Mouse (Mus musculus) limb, embryonic 12.5 days (tissue): ENCODE measurements around the gene Ensa. TPM values are rescaled to one million over a fixed set of nuclear protein-coding genes. Genes with fewer than 3 reads are reported as not detected.
A peak's percentile ranks its signal among the peaks of the same experiment; 100 is the strongest.

Source experiments
- ATAC-seq: fragments of 200-750 bp; cut with Nextera tagmentation; 2 replicates; pipeline ENCODE4 v1.8.0; 2017; ENCODE audit warnings: low read depth, moderate TSS enrichment; ENCODE audit not compliant: insufficient number of reproducible peaks, insufficient read depth, low FRiP score, low TSS enrichment
- H3K27ac ChIP-seq: fragments of 300-500 bp; sonication (generic); 2 replicates; pipeline ENCODE4 v1.5.1; 2016; ENCODE audit warnings: mild to moderate bottlenecking, moderate library complexity
- H3K27me3 ChIP-seq: fragments of 300-500 bp; sonication (generic); 2 replicates; pipeline ENCODE4 v1.6.1; 2016; ENCODE audit warnings: mild to moderate bottlenecking, moderate library complexity
- H3K36me3 ChIP-seq: fragments of 300-500 bp; sonication (generic); 2 replicates; pipeline ENCODE4 v1.6.1; 2016; ENCODE audit warnings: mild to moderate bottlenecking, moderate library complexity
- H3K4me1 ChIP-seq: fragments of 300-500 bp; sonication (generic); replicated peaks from 2 replicates; pipeline ENCODE4 v1.6.1; 2016
- H3K4me2 ChIP-seq: fragments of 300-500 bp; sonication (generic); 2 replicates; pipeline ENCODE4 v1.6.1; 2016; ENCODE audit warnings: mild to moderate bottlenecking, moderate library complexity
- H3K4me3 ChIP-seq: fragments of 300-500 bp; sonication (generic); replicated peaks from 2 replicates; pipeline ENCODE4 v1.5.1; 2016; ENCODE audit warnings: mild to moderate bottlenecking
- H3K9ac ChIP-seq: fragments of 300-500 bp; sonication (generic); replicated peaks from 2 replicates; pipeline ENCODE4 v1.6.1; 2016; ENCODE audit warnings: mild to moderate bottlenecking, moderate library complexity
- H3K9me3 ChIP-seq: fragments of 300-500 bp; sonication (generic); 2 replicates; pipeline ENCODE4 v1.6.1; 2016; ENCODE audit warnings: mild to moderate bottlenecking, moderate library complexity
- WGBS: fragments of 180-500 bp; shearing (Covaris S2); methylation state at CpG from one replicate; pipeline ENCODE4 v1.1.7; 2016; 5-methylcytosine and 5-hydroxymethylcytosine counted together
- polyA plus RNA-seq: library from polyadenylated mRNA; unstranded; fragments of >200 nt; fragmentation: Nextera tagmentation; extraction: Ambion mirVana; gene quantifications from 2 replicates; pipeline ENCODE4 v1.2.1, GENCODE M21; 2016

Ensa gene
- polyA plus RNA-seq, 1 experiment from 2014 or later = 90.0 TPM

- peak overlapping the region; percentile 98 for H3K27ac ChIP-seq
- no peak for ATAC-seq
- H3K36me3 ChIP-seq = peaks cover 39% of the 10 kb centered on the region
- H3K9ac ChIP-seq = peak overlapping the region; percentile 58
- peak overlapping the region; percentile 55 for H3K4me2 ChIP-seq
- no peaks in the 10 kb centered on the region for H3K27me3 ChIP-seq
- 29% methylated on average over 10 of the region's 10 CpGs for WGBS
- peaks cover 5% of the 10 kb centered on the region; the same call in 1 of the 2 replicates for H3K9me3 ChIP-seq
- H3K4me3 ChIP-seq = peak overlapping the region; percentile 28; the same call in 1 of the 2 replicates
- peaks cover 56% of the 10 kb centered on the region for H3K4me1 ChIP-seq
These were observed 48.3 kb downstream of the Ensa start for GRCm38 (mm10) chr3:95672861-95673706.

DNA sequence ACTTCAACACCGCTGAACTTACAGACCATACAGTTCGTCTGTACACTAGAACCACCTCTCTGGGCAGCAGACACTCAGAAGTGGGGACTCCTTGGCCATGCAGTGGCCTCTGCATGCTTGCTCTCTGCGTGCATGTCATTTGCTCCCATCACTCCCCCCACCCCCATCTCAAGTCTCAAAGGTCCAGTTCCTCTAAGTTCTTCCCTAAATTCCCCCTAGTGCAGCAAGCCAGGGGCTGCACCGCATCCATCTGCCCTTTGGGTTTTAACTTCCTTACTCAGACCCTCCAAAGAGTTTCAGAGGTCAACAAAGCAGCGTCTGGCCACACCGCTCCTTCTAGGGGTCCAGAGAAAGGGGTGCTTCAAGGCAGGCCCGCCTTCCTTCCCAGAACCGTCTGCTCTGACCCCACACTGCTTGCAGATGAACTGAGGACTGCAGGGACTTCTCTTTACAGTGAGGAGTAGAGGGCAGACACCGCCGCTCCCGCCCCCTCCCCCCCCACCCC, 49.0 kb downstream of the Ensa start:
- Histone ChIP-seq H3K27ac (peak overlapping the region; percentile 98), H3K4me1 (peaks cover 53% of the 10 kb centered on the region), H3K36me3 (peaks cover 32% of the 10 kb centered on the region), H3K9ac (peak overlapping the region; percentile 58), H3K4me2 (peak overlapping the region; percentile 55), H3K9me3 (peaks cover 5% of the 10 kb centered on the region; the same call in 1 of the 2 replicates), H3K27me3 (no peaks in the 10 kb centered on the region), H3K4me3 (peak overlapping the region; percentile 28)
- ATAC-seq = peak; percentile 66
- 9% methylated on average over 11 of the region's 11 CpGs for WGBS

- Histone ChIP-seq H3K9me3 (peaks cover 3% of the 10 kb centered on the region; the same call in 1 of the 2 replicates), H3K27ac (peak overlapping the region; percentile 98), H3K9ac (peak overlapping the region; percentile 58; the same call in 1 of the 2 replicates), H3K4me1 (peaks cover 52% of the 10 kb centered on the region), H3K4me3 (peak overlapping the region; percentile 28; the same call in 1 of the 2 replicates), H3K36me3 (peaks cover 27% of the 10 kb centered on the region), H3K27me3 (no peaks in the 10 kb centered on the region), H3K4me2 (peak overlapping the region; percentile 55)
- WGBS = 4% methylated on average over 2 of the region's 2 CpGs
- ATAC-seq = peak; percentile 66
These were observed 49.4 kb downstream of the Ensa start for GRCm38 (mm10) chr3:95674236-95674635.

DNA sequence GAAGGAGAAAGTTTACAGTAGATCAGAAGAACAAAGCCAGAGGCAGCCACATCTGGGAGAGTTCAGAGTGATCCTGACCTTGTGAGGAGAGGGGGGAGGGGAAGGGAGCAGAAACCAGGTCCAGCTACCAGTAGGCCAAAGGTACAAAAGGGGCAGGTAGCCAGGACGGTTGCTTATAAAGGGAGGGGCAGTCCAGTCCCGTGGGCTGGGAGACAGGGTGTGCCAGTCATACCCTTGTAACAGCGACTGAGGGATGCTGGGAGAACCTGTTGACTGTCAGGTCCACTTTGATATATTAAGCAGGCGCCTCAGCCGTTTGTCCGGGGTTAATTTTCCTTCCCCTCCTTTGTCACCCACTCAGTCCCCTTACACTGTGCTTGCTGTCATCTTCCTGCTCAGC, 50.0 kb downstream of the Ensa start:
- Histone ChIP-seq H3K4me2 (peak overlapping the region; percentile 55), H3K4me1 (peaks cover 52% of the 10 kb centered on the region), H3K4me3 (no peak overlapping the region), H3K36me3 (peaks cover 22% of the 10 kb centered on the region; the same call in 1 of the 2 replicates), H3K9ac (0 out of 2 replicates have a peak overlapping the region, but pooled peaks have one; percentile 2), H3K9me3 (no peaks in the 10 kb centered on the region), H3K27ac (peak overlapping the region; percentile 98), H3K27me3 (no peaks in the 10 kb centered on the region)
- WGBS = 4% methylated on average over 6 of the region's 6 CpGs
- no peak for ATAC-seq

GRCm38 (mm10) chr3:95675301-95676092, 50.7 kb downstream of the Ensa start:
- no peaks in the 10 kb centered on the region for H3K9me3 ChIP-seq
- peak overlapping the region; percentile 98 for H3K27ac ChIP-seq
- ATAC-seq = peak; percentile 12; the same call in 1 of the 2 replicates
- H3K4me1 ChIP-seq = peaks cover 52% of the 10 kb centered on the region
- no peaks in the 10 kb centered on the region for H3K27me3 ChIP-seq
- 14% methylated on average over 8 of the region's 8 CpGs for WGBS
- H3K9ac ChIP-seq = 0 out of 2 replicates have a peak overlapping the region, but pooled peaks have one; percentile 2
- H3K36me3 ChIP-seq = peaks cover 20% of the 10 kb centered on the region; the same call in 1 of the 2 replicates
- H3K4me3 ChIP-seq = no peak overlapping the region
- peak overlapping the region; percentile 55 for H3K4me2 ChIP-seq

GRCm38 (mm10) chr3:95676745-95677419, 52.1 kb downstream of the Ensa start:
- ATAC-seq = no peak
- Histone ChIP-seq H3K4me1 (peaks cover 60% of the 10 kb centered on the region), H3K9ac (no peak overlapping the region), H3K27ac (no peak overlapping the region), H3K4me3 (no peak overlapping the region), H3K9me3 (no peaks in the 10 kb centered on the region), H3K36me3 (peaks cover 14% of the 10 kb centered on the region; the same call in 1 of the 2 replicates), H3K4me2 (no peak overlapping the region), H3K27me3 (no peaks in the 10 kb centered on the region)
- 59% methylated on average over 15 of the region's 15 CpGs for WGBS

GRCm38 (mm10) chr3:95677420-95678090, 52.8 kb downstream of the Ensa start:
- Histone ChIP-seq H3K9me3 (no peaks in the 10 kb centered on the region), H3K4me3 (no peak overlapping the region), H3K27ac (no peak overlapping the region), H3K4me1 (peaks cover 55% of the 10 kb centered on the region), H3K36me3 (peaks cover 14% of the 10 kb centered on the region; the same call in 1 of the 2 replicates), H3K27me3 (no peaks in the 10 kb centered on the region), H3K4me2 (no peak overlapping the region), H3K9ac (no peak overlapping the region)
- ATAC-seq = no peak
- WGBS = 79% methylated on average over 19 of the region's 19 CpGs

GRCm38 (mm10) chr3:95679551-95679950, 54.8 kb downstream of the Ensa start:
- ATAC-seq = no peak
- H3K9ac ChIP-seq = no peak overlapping the region
- no peak overlapping the region for H3K4me3 ChIP-seq
- H3K9me3 ChIP-seq = no peaks in the 10 kb centered on the region
- peaks cover 42% of the 10 kb centered on the region for H3K4me1 ChIP-seq
- peaks cover 14% of the 10 kb centered on the region; the same call in 1 of the 2 replicates for H3K36me3 ChIP-seq
- no peak overlapping the region for H3K27ac ChIP-seq
- H3K27me3 ChIP-seq = no peaks in the 10 kb centered on the region
- H3K4me2 ChIP-seq = no peak overlapping the region
- 92% methylated on average over 8 of the region's 8 CpGs for WGBS

- 86% methylated on average over 6 of the region's 6 CpGs for WGBS
- peaks cover 14% of the 10 kb centered on the region; the same call in 1 of the 2 replicates for H3K36me3 ChIP-seq
- no peak overlapping the region for H3K4me3 ChIP-seq
- peaks cover 37% of the 10 kb centered on the region for H3K4me1 ChIP-seq
- H3K27ac ChIP-seq = no peak overlapping the region
- H3K4me2 ChIP-seq = no peak overlapping the region
- H3K27me3 ChIP-seq = no peaks in the 10 kb centered on the region
- H3K9me3 ChIP-seq = no peaks in the 10 kb centered on the region
- no peak overlapping the region for H3K9ac ChIP-seq
- ATAC-seq = no peak
These were observed 55.9 kb downstream of the Ensa start for GRCm38 (mm10) chr3:95680673-95681072.

GRCm38 (mm10) chr3:95681365-95681764, 56.6 kb downstream of the Ensa start:
- ATAC-seq = no peak
- peaks cover under 1% of the 10 kb centered on the region; the same call in 1 of the 2 replicates for H3K27me3 ChIP-seq
- no peaks in the 10 kb centered on the region for H3K9me3 ChIP-seq
- 0 out of 2 replicates have a peak overlapping the region, but pooled peaks have one; percentile 0 for H3K4me3 ChIP-seq
- 33% methylated on average over 11 of the region's 11 CpGs for WGBS
- H3K36me3 ChIP-seq = peaks cover 14% of the 10 kb centered on the region; the same call in 1 of the 2 replicates
- no peak overlapping the region for H3K4me2 ChIP-seq
- no peak overlapping the region for H3K27ac ChIP-seq
- H3K9ac ChIP-seq = no peak overlapping the region
- H3K4me1 ChIP-seq = peaks cover 34% of the 10 kb centered on the region
